Mouse (Mus musculus) forebrain, embryonic 11.5 days (tissue): ENCODE measurements at regions not wholly inside any gene's neighbourhood (a gene's known extent, or its start where the extent isn't known, plus 50 kb on each side); places are given as distances from the start of the nearest gene placed in this dataset.

Source experiments
- ATAC-seq: fragments of 200-750 bp; cut with Nextera tagmentation; replicated peaks from 2 replicates; pipeline ENCODE4 v1.8.0; 2017; ENCODE audit warnings: moderate TSS enrichment; ENCODE audit not compliant: low FRiP score
- DNase-seq: peaks from one replicate; pipeline ENCODE4 v3.0.0-alpha.2; 2017; ENCODE audit warnings: low spot score
- H3K27ac ChIP-seq: fragments of 300-500 bp; sonication (generic); 2 replicates; pipeline ENCODE4 v1.5.1; 2014; ENCODE audit warnings: low read depth, low read length
- H3K27me3 ChIP-seq: fragments of 300-500 bp; sonication (generic); 2 replicates; pipeline ENCODE4 v1.6.1; 2014; ENCODE audit warnings: mild to moderate bottlenecking, low read length, mixed read lengths; ENCODE audit not compliant: control insufficient read depth, insufficient read depth
- H3K36me3 ChIP-seq: fragments of 300-500 bp; sonication (generic); 2 replicates; pipeline ENCODE4 v1.6.1; 2014; ENCODE audit warnings: mild to moderate bottlenecking, low read length, moderate library complexity, mixed read lengths; ENCODE audit not compliant: control insufficient read depth, insufficient read depth
- H3K4me1 ChIP-seq: fragments of 300-500 bp; sonication (generic); replicated peaks from 2 replicates; pipeline ENCODE4 v1.6.1; 2014; ENCODE audit warnings: low read length, mixed read lengths; ENCODE audit not compliant: control insufficient read depth, insufficient read depth
- H3K4me2 ChIP-seq: fragments of 300-500 bp; sonication (generic); 2 replicates; pipeline ENCODE4 v1.6.1; 2014; ENCODE audit warnings: low read depth, mild to moderate bottlenecking, low read length, moderate library complexity, mixed read lengths; ENCODE audit not compliant: severe bottlenecking
- H3K4me3 ChIP-seq: fragments of 300-500 bp; sonication (generic); 2 replicates; pipeline ENCODE4 v1.5.1; 2014; ENCODE audit warnings: low read depth, low read length
- H3K9ac ChIP-seq: fragments of 300-500 bp; sonication (generic); 2 replicates; pipeline ENCODE4 v1.6.1; 2014; ENCODE audit warnings: low read length
- H3K9me3 ChIP-seq: fragments of 300-500 bp; sonication (generic); 2 replicates; pipeline ENCODE4 v1.6.1; 2016; ENCODE audit warnings: low read length, mixed read lengths; ENCODE audit not compliant: control insufficient read depth
- WGBS: fragments of 180-500 bp; shearing (Covaris S2); extraction: QIAGEN DNeasy Blood & Tissue Kit; methylation state at CpG from one replicate; pipeline ENCODE4 v1.1.7; 2014; 5-methylcytosine and 5-hydroxymethylcytosine counted together

- Histone ChIP-seq H3K27me3 (no peaks in the 10 kb centered on the region), H3K27ac (no peak overlapping the region), H3K36me3 (no peaks in the 10 kb centered on the region), H3K4me3 (no peak overlapping the region), H3K9ac (no peak overlapping the region), H3K4me2 (no peak overlapping the region), H3K4me1 (no peaks in the 10 kb centered on the region), H3K9me3 (no peaks in the 10 kb centered on the region)
- 84% methylated on average over 6 of the region's 6 CpGs for WGBS
- DNase-seq (no peak), ATAC-seq (no peak; the same call in 1 of the 2 replicates)
These were observed 145.1 kb upstream of the L3mbtl3 start for GRCm38 (mm10) chr10:26520879-26521278.

DNA sequence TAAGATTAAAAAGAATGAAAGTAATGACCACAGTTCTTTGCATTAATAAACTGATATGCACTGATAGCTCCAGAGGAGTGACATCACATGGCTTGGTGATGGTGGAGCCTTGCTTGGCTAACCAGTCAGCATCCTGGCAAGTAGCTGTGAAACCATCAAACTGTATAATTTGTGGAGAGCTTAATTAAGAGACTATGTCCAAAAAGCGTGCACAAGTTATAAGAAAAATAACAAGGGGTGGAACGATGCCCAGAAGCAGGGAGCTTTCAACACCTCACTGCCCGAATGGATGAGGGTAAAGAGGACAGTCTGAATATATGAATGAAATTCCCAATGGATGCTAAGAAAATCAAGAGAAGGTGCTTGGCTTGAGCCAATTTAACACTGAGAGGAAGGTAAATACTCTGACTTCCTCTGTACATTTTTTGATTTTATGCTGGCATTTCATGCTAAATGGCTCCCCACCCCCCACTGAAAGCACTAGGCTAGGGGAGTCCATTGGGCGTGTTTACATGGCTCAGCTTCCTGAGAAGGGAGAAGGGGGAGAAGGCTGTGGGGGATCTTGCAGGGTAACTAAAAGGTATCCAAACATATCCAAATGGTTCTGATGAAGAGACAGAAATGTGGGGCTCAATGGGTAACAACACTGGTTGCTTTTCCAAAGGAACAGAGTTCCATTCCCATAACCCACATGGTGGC is 150.2 kb upstream of the L3mbtl3 start:
- no peak for DNase-seq
- 93% methylated on average over 4 of the region's 4 CpGs for WGBS
- Histone ChIP-seq H3K4me3 (no peak overlapping the region), H3K4me1 (no peaks in the 10 kb centered on the region), H3K9me3 (no peaks in the 10 kb centered on the region), H3K9ac (no peak overlapping the region), H3K4me2 (no peak overlapping the region), H3K27ac (no peak overlapping the region), H3K27me3 (no peaks in the 10 kb centered on the region), H3K36me3 (no peaks in the 10 kb centered on the region)
- ATAC-seq = no peak

DNA sequence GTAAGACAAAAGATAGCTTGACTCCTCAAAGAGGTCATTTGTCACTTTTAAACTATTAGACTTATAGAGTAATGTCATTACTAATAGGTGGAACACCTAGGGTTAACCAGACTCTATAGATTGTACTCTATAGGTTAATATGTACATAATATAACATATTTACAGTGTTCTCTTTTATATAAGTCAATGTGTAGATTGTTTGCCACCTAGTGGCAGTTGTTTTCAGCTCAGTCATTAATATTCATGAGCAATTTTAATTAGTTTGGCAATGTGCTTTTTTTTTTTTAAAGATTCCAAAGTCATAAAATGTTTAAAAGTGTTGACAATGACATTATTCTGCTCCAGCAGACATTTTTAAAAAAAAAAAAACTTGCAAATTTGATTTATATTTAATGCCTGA is 164.4 kb upstream of the L3mbtl3 start:
- Histone ChIP-seq H3K36me3 (no peaks in the 10 kb centered on the region), H3K4me2 (no peak overlapping the region), H3K27ac (no peak overlapping the region), H3K27me3 (no peaks in the 10 kb centered on the region), H3K9me3 (no peaks in the 10 kb centered on the region), H3K4me3 (no peak overlapping the region), H3K4me1 (no peaks in the 10 kb centered on the region), H3K9ac (no peak overlapping the region)
- DNase-seq = no peak
- ATAC-seq = no peak

- no peaks in the 10 kb centered on the region for H3K4me1 ChIP-seq
These were observed 168.3 kb upstream of the L3mbtl3 start for GRCm38 (mm10) chr10:26544061-26544460.

DNA sequence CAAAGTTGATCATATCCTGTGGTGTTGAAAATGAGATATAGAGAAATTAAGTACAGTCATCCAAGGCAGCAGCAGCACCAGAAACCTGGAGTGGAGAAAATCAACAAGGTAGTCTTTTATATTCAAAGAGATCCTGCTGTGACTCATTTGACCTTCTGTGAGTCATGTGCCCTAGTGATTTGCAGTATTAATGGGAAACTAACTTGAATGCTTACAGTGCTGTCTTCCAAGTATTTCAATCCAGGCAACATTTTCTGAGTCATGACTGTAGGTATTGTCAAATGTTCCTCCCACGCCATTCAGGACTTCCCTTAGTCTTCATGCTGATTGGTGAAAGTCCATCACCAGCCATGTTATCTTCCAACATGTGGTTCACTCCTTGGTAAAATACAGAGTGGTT is 169.0 kb upstream of the L3mbtl3 start:
- 79% methylated on average over 1 of the region's 1 CpGs for WGBS

More at GRCm38 (mm10) chr10:26544061-26544460, 168.3 kb upstream of the L3mbtl3 start:
- Histone ChIP-seq H3K4me2 (no peak overlapping the region), H3K27me3 (no peaks in the 10 kb centered on the region), H3K4me3 (no peak overlapping the region), H3K27ac (no peak overlapping the region), H3K36me3 (no peaks in the 10 kb centered on the region), H3K9me3 (no peaks in the 10 kb centered on the region), H3K9ac (no peak overlapping the region)
- DNase-seq (no peak), ATAC-seq (no peak)
- 94% methylated on average over 1 of the region's 1 CpGs for WGBS

DNA sequence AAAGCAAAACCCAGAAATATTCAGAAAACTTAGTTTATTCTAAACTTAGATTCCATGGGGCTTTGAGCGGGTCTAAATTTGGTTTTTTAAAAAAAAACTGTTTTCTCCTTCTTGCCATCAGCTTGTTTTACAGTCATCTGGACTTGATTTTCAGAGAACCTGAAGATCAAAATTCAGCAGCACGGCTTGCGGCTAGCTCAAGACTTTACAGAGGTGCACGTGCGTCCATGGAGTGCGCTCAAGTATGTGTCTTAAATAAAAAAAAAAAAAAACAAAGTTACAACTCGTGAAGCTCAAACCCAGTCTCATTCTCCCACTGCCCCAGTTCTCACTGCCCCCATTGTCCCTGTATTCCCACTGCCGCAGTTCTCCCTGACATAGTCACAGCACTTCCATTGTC is 180.5 kb upstream of the L3mbtl3 start:
- 72% methylated on average over 8 of the region's 8 CpGs for WGBS
- Histone ChIP-seq H3K36me3 (no peaks in the 10 kb centered on the region), H3K4me2 (no peak overlapping the region), H3K27me3 (no peaks in the 10 kb centered on the region), H3K4me1 (no peaks in the 10 kb centered on the region), H3K9ac (no peak overlapping the region), H3K27ac (no peak overlapping the region), H3K4me3 (no peak overlapping the region), H3K9me3 (no peaks in the 10 kb centered on the region)
- no peak for ATAC-seq
- DNase-seq = no peak

More for the DNA sequence above, 169.0 kb upstream of the L3mbtl3 start:
- Histone ChIP-seq H3K27me3 (no peaks in the 10 kb centered on the region), H3K4me3 (no peak overlapping the region), H3K36me3 (no peaks in the 10 kb centered on the region), H3K27ac (no peak overlapping the region), H3K9me3 (no peaks in the 10 kb centered on the region), H3K4me2 (no peak overlapping the region), H3K4me1 (no peaks in the 10 kb centered on the region), H3K9ac (no peak overlapping the region)
- DNase-seq = no peak
- ATAC-seq = no peak

DNA sequence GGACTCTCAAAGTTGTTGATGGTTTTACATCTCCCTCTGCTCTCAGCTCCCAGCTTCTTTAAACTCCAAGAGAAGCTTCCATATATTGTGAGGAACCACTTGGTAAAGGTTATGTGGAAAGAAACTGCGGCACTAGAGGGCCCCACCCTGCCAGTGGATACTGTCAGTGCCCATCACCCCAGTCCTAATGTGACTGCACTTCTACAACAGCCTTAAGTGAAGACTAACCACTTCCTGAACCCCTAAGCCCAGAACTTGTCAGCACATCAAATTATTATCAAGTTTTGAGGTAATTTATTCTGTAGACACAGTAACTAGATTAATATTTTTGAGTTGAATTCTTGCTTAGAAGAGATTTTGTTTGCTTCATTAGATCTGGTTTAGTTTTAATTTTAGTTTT is 182.3 kb upstream of the L3mbtl3 start:
- no peaks in the 10 kb centered on the region for H3K4me1 ChIP-seq
- no peak for ATAC-seq
- 58% methylated on average over 1 of the region's 1 CpGs for WGBS
- no peaks in the 10 kb centered on the region for H3K36me3 ChIP-seq
- no peak overlapping the region for H3K27ac ChIP-seq
- H3K4me2 ChIP-seq = no peak overlapping the region
- H3K27me3 ChIP-seq = no peaks in the 10 kb centered on the region
- no peaks in the 10 kb centered on the region for H3K9me3 ChIP-seq
- no peak overlapping the region for H3K4me3 ChIP-seq
- H3K9ac ChIP-seq = no peak overlapping the region
- DNase-seq = no peak

GRCm38 (mm10) chr10:26559323-26559722 is 183.6 kb upstream of the L3mbtl3 start:
- Histone ChIP-seq H3K36me3 (no peaks in the 10 kb centered on the region), H3K9me3 (no peaks in the 10 kb centered on the region), H3K27ac (no peak overlapping the region), H3K4me3 (no peak overlapping the region), H3K4me2 (no peak overlapping the region), H3K9ac (no peak overlapping the region), H3K4me1 (no peaks in the 10 kb centered on the region), H3K27me3 (no peaks in the 10 kb centered on the region)
- no peak for DNase-seq
- 81% methylated on average over 4 of the region's 4 CpGs for WGBS
- ATAC-seq = no peak

- DNase-seq = no peak
- H3K9ac ChIP-seq = no peak overlapping the region
- ATAC-seq = no peak
These were observed 184.7 kb upstream of the L3mbtl3 start for GRCm38 (mm10) chr10:26560456-26560855.

More at GRCm38 (mm10) chr10:26560456-26560855, 184.7 kb upstream of the L3mbtl3 start:
- H3K27ac ChIP-seq = no peak overlapping the region
- H3K36me3 ChIP-seq = no peaks in the 10 kb centered on the region
- 87% methylated on average over 4 of the region's 4 CpGs for WGBS
- no peaks in the 10 kb centered on the region for H3K9me3 ChIP-seq
- H3K4me3 ChIP-seq = no peak overlapping the region
- H3K4me1 ChIP-seq = no peaks in the 10 kb centered on the region
- no peaks in the 10 kb centered on the region for H3K27me3 ChIP-seq
- no peak overlapping the region for H3K4me2 ChIP-seq
